Mouse (Mus musculus) gastrocnemius, postnatal 14 days (tissue): ENCODE results near the gene Snd1. TPM values are rescaled to one million over a fixed set of nuclear protein-coding genes. Genes with fewer than 3 reads are reported as not detected.

Experiments used
- DNase-seq: peaks from one replicate; pipeline ENCODE4 v3.0.0; 2021; ENCODE audit warnings: mixed read lengths
- intact Hi-C: fragments of 180-260 bp; cut with DNase I; formaldehyde crosslinking; loops from one replicate; pipeline ENCODE4 v1.15.1; 2025; ENCODE audit warnings: low total_unique reads
- total RNA-seq, 2 experiments: library from RNA; stranded (reverse); gene quantifications; 2 replicates each; pipeline ENCODE4 v1.2.3; 2021

The Snd1 gene
- total RNA-seq, 2 experiments from 2014 or later, result 43.4 to 51.3 TPM

DNA sequence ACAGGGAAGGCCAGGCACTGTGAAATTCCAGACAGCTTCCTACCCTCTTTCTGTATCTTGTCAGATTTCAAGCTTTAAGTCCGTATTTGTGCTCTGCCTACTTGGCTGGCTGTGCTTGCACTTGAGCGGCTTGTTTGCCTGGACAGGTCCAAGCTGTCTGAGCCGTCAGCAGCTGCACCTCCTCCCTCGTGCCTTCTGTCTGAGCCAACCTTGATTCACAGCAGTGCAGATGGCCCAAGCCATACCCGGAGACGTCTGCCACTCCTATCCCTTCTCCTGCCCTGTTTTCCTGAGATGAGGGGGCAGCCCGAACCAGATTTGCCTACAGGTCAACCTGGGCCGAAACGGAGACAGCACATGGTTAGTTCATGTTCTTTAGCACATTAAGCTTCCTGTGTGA lies 342.1 kb downstream of the Snd1 start:
- no peak for DNase-seq
- intact Hi-C loops, result no loop called here

DNA sequence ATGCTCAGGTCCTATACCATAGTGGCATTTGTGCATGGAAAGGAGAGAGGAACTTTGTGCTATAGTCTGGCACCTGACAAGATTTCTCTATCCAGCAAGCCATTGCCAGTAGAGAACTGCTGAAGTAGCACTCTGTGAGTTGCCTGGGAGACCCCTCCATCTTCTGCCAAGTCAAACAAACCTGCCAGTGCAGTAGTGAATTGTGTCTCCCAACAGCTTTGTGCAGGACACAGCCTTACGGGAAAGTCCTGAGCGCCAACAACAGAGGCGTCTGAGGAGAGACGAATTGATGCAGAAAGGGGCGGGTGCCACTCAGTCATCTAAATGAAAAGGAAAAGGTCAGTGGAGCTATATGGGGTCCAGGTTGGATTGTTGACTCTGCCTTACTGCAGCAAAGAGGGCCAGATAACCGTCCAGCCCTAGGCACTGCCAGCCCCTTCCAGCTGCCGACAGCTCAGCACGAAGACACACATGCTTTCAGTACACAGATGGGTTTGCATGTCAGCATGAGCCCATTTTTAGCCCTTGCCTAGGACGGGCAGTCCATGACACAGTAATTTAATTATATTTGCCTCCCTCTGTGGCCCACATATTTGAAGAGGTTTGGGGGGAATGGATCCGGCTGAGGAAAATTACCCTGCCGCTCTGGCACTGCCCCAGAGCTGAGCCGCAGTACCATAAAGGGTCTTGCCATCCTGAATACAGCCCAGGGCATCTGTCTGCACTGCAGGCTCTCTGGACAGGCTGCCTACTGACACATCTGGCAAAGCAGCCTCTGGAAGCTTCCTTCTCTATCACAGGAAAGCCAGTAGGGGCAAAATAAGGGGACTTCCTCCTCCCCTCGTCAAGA lies 344.8 kb downstream of the Snd1 start:
- intact Hi-C loops, result no loop called here
- DNase-seq, result no peak

DNA sequence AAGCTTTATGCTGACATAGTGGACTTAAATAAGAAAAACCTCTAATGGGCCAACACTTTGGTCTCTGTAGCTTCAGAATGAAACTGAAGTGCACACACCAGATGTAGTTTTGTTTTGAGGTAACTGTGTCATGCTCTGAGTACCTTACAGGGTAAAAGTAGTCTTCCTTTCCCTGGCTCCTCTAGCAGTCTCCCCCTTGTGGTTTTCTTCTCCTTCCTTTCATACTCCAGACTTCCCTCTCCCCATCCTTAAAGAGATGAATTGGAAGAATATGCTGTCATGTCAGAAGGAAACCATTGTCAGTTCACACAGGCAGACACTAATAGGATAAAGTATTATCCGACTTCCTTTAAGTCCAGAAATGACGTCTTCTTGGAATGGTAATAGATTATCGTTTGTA lies 347.4 kb downstream of the Snd1 start:
- no peak for DNase-seq
- intact Hi-C loops, result no loop called here

DNA sequence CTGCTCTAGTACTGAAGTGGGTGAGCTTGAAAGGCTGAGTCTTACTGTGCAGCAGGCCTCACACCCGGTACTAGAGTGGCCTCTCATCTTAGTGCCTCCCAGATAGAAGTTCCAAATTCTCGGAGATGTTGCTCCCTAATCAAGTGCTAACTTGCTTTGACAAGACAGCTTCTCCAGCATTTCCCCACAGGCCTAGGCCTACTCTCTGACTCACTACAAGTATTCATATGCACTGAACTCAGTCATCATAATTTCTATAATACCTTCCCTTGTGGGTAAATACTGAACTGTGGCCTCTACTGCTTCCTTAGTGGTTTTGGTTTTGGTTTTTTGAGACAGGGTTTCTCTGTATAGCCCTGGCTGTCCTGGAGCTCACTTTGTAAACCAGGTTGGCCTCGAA lies 348.4 kb downstream of the Snd1 start:
- DNase-seq, result no peak
- intact Hi-C loops, result no loop called here

DNA sequence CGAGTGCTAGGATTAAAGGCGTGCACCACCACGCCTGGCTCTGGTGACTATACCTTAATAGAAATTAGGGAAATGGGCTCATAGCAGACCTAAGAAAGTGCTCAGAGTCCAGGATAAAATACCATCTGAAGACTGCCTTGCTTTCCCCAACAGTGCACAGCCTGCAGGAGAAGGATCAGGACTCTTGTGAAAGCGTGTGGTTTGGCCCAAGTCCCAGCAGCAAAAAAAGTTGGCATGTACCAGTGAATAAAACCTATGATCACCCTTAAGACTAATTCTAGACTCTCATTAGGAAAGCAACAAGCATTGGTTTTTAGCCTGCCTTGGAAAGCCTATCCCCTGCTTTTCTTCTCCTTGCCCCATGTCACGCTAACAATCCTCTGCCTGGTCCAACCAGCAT lies 348.9 kb downstream of the Snd1 start:
- DNase-seq, result no peak
- intact Hi-C loops, result no loop called here

DNA sequence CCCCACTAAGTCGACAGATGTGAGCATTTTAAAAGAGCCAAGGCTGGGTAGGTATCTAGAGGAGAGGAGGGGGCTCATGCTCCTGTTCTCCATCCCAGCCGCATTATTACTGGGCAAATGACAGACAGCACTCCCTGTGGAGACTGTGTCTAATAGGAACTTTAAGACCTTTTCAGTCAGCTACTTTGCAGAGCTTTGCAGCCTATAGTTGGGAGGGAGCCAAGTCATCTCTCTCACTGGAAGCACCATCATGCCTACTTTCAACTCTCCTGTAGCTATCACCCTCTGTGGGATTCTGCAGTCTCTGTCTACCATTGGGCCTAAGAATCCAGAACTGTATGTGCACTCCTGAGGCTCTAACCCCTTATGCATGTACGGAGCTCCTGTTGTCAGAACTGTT lies 351.0 kb downstream of the Snd1 start:
- no peak for DNase-seq
- intact Hi-C loops, result no loop called here

DNA sequence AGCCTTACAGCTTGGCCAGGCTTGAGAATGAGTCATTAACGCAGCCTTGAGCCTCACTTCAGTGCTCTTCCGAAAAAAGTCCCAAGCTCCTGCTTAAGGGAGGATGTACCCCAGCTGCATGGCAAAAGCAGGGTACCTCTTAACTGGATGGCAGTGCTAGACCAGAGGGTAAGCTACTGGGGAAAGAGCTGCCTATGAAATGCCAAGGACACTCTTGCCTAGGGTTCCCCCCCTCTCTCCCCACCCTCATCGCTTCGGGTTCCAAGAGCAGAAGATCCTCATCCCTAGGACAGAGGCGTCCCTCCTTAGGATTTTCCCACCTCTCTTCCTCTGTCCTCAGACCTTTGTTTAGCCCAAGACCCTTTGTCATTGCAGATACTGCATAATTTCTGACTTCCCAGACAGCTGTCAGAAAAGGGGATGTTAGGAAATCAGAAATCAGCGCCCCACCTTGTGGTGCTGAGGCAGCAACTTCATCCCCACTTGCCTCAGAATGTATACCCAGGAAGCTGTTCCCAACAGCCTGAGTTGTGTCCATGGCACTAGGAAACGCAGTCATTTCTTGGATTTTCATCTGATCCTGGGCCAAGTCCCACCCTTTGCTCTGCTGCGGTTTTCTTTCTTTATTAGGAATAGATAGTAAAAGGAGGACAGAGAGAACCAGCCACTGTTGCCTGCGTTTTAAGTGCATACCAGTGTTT lies 351.9 kb downstream of the Snd1 start:
- no peak for DNase-seq
- intact Hi-C loops, result no loop called here

DNA sequence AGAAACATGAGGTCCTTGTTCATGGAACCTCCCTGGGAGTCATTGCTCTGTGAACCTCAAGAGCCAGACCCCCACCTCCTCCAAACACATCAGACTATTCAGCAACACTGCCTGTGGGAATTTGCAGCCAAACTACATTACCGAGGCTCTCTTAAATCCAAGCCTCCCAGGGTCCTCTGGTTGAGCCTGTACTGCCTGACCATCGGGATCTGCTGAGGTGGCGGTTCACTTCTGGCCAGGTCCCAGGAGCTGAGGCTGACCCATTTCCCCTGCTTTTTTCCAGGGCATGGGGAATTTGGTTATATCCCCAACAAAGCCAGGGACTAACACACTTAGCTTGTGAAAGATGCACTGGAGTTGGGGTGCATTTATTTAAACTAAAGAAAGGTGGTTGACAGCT lies 352.6 kb downstream of the Snd1 start:
- intact Hi-C loops, result no loop called here
- no peak for DNase-seq

DNA sequence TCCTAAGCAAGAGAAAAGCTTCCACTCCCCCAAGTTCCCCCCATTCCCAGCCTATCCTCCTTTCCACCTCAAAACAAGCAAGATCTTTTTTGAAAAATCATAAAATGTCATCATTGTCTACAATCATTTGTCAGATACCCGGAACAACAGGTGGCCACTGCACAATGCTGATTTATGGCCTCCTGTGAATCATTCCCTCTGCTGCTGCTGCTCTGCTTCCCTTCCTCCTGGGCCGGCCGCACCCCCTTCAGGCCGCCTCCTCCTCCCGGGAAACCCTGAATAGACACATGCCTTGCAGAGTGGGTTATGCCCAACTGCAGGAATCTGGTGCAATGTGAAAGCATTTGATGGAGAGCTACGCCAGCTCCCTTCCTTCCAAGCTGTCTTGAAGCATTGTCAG lies 353.7 kb downstream of the Snd1 start:
- intact Hi-C loops, result no loop called here
- DNase-seq, result no peak

DNA sequence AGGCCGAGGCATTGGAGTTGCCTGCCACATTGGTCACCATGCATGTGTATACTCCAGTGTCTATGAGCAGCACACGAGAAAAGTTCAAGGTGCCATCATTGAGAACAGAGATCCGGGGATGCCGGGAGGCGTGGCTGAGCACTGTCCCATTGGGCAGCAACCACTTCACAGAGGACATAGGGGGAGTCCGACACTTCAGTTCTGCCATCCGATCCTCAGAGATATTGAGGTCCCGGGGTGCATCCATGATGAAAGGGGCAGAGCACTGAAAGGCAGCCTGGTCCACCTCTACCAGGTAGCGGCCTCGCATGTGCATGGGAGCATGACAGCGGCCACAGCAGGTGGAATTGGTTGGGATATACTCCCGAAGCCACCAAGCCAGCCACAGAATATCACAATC lies 355.4 kb downstream of the Snd1 start:
- intact Hi-C loops, result no loop called here

DNA sequence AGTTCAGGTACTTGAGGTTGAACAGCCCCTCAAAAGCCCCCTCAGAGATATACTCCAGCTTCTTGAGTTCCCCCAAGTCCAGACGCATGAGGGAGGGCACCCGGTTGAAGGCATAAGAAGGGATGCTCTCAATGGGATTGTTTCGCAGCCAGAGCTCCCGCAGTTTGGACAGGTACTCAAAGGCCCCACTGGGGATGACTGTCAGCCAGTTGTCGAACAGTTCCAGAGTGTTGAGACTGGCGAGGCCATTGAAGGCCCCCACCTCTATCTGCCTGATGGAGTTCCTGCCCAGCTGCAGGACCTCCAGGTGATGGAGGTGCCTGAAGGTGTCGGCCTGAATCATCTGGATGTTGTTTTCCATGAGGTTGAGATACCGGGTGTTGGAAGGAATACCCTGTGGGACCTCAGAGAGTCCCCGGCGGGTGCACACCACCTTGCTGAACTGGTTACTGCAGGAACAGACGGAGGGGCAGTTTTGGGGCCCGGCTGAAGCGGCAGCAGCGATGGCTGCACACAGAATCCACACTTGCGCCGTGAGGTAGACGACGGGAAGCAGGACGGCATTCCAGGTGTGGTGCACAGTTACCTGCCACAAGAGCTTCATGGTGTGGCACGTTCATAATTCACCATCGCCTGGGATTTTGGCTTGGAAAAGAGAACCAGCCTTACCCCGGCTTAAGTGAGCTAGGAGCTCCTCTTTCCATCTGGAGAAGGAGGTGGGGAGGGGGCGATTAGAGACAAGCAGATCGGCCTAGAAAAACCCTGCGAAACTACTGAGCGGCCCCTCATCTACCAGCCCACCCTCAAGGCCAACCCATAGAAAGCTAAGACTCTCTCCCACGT lies 356.3 kb downstream of the Snd1 start, which contains the start of gene Lrrc4:
Gene Lrrc4, minus strand, starts transcription at position 737 of the 843 bp plus-strand sequence.
- intact Hi-C loops, result no loop called here
- DNase-seq, result no peak

More for the DNA sequence above, 355.4 kb downstream of the Snd1 start:
- DNase-seq, result no peak

DNA sequence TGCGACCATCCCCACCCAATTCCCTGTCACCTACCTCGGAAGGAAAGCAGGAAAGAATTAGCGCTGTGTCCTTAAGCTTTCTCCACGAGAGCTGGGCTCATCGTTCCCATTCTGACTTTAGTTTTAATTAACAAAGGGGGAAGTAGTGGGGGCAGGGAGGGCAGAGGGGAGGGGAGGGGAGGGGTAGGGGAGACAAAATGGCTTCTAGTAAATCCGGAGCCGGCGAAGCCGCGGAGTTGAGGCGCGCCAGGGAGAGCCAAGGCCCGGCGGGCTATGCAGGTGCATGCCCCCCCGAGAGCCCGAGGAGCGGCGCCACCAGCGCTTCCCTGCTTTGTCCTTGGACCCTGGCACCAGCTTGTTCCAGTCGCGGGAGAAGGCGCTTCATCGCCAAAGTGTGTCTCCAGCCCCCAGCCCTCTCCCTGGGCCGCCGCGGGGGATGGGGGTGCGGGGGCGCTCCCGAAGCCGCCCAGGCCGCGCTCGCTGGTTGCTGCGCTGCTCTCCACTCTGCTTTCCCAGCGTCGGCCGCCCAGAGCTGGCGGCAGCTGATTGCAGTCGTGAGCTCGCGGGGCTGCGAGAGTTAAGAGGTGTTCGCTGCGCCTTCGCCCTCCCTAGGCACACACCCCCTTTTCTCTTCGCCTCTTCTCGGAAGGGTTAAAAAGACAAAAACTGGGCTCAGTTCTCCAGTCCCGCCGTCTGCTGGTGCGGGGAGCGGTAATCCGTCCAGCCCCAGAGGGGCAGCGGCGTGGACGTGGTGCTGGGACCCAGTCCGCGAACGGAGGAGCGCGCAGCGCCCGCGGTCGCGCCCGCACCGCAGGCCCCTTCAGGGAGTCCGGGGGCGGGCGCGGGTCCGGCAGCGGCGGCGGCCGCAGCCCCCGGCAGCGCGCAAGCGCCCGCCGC lies 357.2 kb downstream of the Snd1 start:
- peak; percentile 27 for DNase-seq
- intact Hi-C loops, result no loop called here

DNA sequence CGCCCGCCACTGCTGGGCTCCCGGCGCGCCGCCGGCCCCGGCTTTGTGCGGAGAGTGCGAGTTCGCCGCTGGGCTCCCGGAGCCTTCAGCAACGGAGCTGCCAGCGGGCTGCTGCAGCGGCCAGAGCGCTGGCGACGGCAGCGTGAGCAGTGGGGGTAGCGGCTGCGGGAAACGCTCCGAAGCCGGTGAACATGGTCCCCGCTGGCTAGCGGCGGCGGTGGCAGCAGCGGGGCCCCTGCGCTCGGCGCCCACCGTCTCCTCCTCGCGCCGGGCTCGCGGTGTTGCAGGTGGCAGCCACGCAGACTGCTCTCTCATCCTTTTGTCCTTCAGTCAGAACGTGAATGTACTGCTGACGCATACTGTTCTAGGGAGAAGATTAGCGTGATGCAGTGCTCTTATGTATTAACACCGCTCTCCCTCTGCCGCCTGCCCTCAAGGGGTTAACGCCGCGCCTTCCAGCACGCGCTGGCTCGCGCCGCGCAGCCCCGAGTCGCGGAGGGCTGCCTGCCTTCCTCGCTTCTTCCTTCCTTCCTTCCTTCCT lies 357.9 kb downstream of the Snd1 start:
- intact Hi-C loops, result no loop called here
- DNase-seq, result peak; percentile 32

DNA sequence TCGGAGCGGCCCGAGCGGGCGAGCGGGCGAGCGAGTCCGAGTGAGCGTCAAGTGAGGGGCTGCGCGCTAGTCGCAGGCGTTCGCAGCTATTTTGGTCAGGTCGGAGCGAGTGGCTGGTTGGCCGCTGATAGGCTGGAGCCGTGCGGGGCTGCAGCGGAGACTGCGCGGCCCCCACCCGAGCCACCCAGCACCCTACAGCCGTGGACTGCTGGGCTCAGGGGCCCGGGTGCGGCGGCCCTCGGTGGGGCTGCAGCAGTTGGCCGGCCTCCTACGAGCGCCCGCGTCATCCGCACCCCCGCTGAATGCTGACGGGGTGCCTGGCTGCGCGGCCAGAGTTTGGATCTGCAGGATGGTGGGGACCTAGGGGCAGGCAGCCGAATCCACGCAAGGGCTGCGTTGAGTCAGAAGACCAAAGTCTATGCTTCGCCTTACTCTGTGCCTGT lies 358.5 kb downstream of the Snd1 start:
- peak; percentile 45 for DNase-seq
- intact Hi-C loops, result no loop called here

DNA sequence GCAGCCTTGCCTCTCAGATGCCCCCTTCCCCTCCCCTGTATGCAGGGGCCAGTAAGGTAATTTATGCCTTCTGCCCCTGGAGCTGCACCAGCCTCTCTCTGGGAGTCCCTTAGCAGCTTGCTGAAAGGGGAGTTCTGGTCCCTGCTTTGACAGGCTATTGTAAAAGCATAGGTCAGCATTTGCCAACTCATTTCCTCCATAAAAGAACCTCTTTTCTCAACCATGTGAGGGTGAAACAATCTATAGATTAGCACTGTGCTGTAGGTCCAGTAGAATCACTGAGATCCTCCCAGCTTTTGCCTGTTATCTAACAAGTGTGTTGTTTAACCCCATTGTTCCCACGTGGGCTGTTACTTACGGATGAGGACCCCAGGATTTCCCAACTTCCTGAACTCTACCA lies 359.1 kb downstream of the Snd1 start:
- intact Hi-C loops, result no loop called here

DNA sequence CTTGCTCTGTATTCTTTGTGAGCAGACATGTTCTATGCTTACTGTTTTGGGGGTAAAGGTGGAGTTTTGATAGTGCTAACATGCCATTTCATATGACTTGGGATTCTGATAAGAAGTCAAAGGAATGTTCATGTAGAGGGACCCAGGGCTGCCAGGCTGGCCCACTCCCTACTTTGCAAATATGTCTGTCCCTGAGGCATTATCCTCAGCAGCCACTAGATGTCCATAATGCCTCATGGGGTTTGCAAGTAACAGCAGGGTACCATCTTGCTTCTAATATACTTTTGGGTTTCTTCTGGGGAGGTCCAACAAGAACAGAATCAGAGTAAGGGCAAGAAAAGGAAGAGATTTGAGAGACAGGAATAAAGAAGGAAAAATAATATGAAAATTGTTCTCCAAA lies 361.7 kb downstream of the Snd1 start:
- DNase-seq, result no peak
- intact Hi-C loops, result no loop called here

More for the DNA sequence above, 359.1 kb downstream of the Snd1 start:
- DNase-seq, result no peak

DNA sequence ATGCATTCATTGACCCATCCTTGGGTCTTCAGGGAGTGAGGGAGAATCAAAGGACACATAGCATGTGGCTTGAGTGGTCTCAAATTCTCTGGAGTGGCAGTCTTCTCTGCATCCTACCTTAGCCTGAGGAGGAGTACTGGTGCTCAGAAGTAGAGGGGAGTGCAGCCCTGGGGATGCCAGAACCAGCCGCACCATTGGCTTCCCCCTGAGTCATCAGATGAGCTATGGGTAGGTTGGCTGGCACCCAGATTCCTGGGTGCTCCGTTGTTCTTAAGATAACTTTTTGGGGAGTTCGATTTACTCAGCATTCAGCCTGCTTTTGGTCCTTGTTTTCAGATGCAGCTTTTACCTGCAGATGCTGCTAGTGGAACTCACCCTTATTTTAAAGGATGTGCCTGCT lies 366.6 kb downstream of the Snd1 start:
- intact Hi-C loops, result no loop called here
- no peak for DNase-seq

DNA sequence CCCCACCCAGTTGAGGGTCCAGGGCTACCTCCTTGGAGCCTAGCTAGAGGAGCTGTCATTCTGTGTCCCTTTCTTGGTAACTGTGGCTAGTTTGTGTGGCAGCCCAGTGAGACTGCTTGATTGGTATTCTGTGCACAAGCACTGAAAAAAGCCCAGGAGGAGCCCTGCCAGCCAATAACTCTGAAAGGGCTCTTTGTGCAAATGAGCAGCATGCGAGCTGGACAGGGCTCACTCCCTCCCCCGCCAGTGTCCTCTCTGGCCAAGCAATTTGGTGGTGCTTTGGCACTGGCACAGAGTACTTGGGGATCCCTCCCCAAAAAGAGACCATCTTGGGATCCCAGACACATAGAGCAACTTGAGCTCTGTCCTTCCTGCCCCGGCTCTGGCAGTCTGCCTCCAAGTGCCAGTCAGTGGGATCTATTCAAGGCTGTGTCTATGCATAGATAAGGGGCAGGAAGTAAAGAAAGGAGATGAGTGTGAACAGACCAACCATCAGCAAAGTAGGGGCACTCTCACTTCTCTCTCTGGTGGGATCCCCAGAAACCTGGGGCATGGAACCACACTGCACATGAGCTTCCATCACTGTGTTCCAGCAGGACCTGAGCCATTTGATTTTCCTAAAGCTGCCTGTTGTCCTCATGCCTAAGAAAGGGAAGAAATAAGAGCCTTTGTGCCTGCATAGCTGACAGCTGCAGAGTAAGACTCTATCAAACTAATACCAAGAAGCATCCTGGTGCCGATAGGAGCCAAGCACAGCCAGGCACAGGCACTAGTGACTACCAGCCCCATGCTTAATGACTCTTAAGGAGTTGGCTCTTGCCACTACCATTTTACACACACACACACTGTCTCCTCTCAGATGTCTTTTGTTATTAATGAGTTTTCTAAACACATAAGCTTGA lies 367.7 kb downstream of the Snd1 start:
- no peak for DNase-seq

More for the DNA sequence above, 367.7 kb downstream of the Snd1 start:
- intact Hi-C loops, result no loop called here
